Mouse (Mus musculus) ES-E14 (cell line): Measurements from ENCODE around the gene Trpm8.

Experiments used
- MAFK ChIP-seq: IDR thresholded peaks from 2 replicates; pipeline ENCODE4 v1.6.1; 2014; ENCODE audit warnings: mild to moderate bottlenecking, low read depth, low read length, inconsistent platforms; ENCODE audit not compliant: insufficient read depth
- ZNF384 ChIP-seq: IDR thresholded peaks from 2 replicates; pipeline ENCODE4 v1.6.1; 2012; ENCODE audit warnings: low read depth, low read length, inconsistent platforms

- no peak for TF ChIP-seq MAFK
- no peak for TF ChIP-seq ZNF384
Measured at GRCm38 (mm10) chr1:88247660-88248059, 29.8 kb upstream of the Trpm8 start.
